Mouse (Mus musculus) megakaryocyte progenitor cell, adult 5-6 weeks (primary cell): ENCODE data around the gene B4galt4. TPM values are rescaled to one million over a fixed set of nuclear protein-coding genes. Genes with fewer than 3 reads are reported as not detected.
A peak's percentile ranks its signal among the peaks of the same experiment; 100 is the strongest.

ENCODE experiments used
- ATAC-seq: replicated peaks from 2 replicates; pipeline ENCODE4 v1.8.0; 2016; ENCODE audit warnings: mild to moderate bottlenecking, moderate TSS enrichment, inconsistent platforms; ENCODE audit not compliant: poor library complexity
- total RNA-seq, 2 experiments: library from RNA; stranded (forward) in 1 of 2; stranded (reverse) in 1 of 2; fragments of 157-497, 149-512 nt in 1 of 2; fragments of 200-1000 nt in 1 of 2; gene quantifications; 2 replicates each; pipeline versions ENCODE4 v1.2.3 to v1.2.4; 2015 to 2017

Gene B4galt4
- total RNA-seq, 2 experiments from 2014 or later = 40.2 to 56.4 TPM

- no peak for ATAC-seq
Measured at GRCm38 (mm10) chr16:38728576-38729132, 13.4 kb upstream of the B4galt4 start.

GRCm38 (mm10) chr16:38729139-38729538 lies 12.9 kb upstream of the B4galt4 start:
- no peak for ATAC-seq

- ATAC-seq = peak; percentile 87
Measured at GRCm38 (mm10) chr16:38729610-38730288, 12.3 kb upstream of the B4galt4 start.

- peak; percentile 93 for ATAC-seq
Measured at GRCm38 (mm10) chr16:38730921-38731320, 11.1 kb upstream of the B4galt4 start.

- ATAC-seq = peak; percentile 35
Measured at GRCm38 (mm10) chr16:38741204-38741903, 710 bp upstream of the B4galt4 start.

GRCm38 (mm10) chr16:38742659-38743131 lies 631 bp downstream of the B4galt4 start:
- ATAC-seq = peak; percentile 76

GRCm38 (mm10) chr16:38743941-38744673 lies 2.0 kb downstream of the B4galt4 start:
- no peak for ATAC-seq

- ATAC-seq = no peak
Measured at GRCm38 (mm10) chr16:38750803-38751202, 8.7 kb downstream of the B4galt4 start.

GRCm38 (mm10) chr16:38753631-38754030 lies 11.6 kb downstream of the B4galt4 start:
- no peak for ATAC-seq

GRCm38 (mm10) chr16:38755452-38756176 lies 13.6 kb downstream of the B4galt4 start:
- ATAC-seq = peak; percentile 63

GRCm38 (mm10) chr16:38756177-38756503 lies 14.1 kb downstream of the B4galt4 start:
- no peak for ATAC-seq

- no peak for ATAC-seq
Measured at GRCm38 (mm10) chr16:38756572-38756971, 14.5 kb downstream of the B4galt4 start.

- no peak for ATAC-seq
Measured at GRCm38 (mm10) chr16:38757626-38758025, 15.6 kb downstream of the B4galt4 start.

- peak; percentile 76 for ATAC-seq
Measured at GRCm38 (mm10) chr16:38758104-38758861, 16.2 kb downstream of the B4galt4 start.

GRCm38 (mm10) chr16:38760239-38760638 lies 18.2 kb downstream of the B4galt4 start:
- ATAC-seq = no peak

GRCm38 (mm10) chr16:38760834-38761375 lies 18.8 kb downstream of the B4galt4 start:
- peak; percentile 55 for ATAC-seq

GRCm38 (mm10) chr16:38761972-38762371 lies 19.9 kb downstream of the B4galt4 start:
- no peak for ATAC-seq

GRCm38 (mm10) chr16:38762401-38762800 lies 20.3 kb downstream of the B4galt4 start:
- no peak for ATAC-seq

GRCm38 (mm10) chr16:38763508-38763907 lies 21.4 kb downstream of the B4galt4 start:
- ATAC-seq = peak; percentile 61

GRCm38 (mm10) chr16:38766671-38767070 lies 24.6 kb downstream of the B4galt4 start:
- ATAC-seq = no peak
